Mouse (Mus musculus): ENCODE measurements around the gene Timm23. TPM values are rescaled to one million over a fixed set of nuclear protein-coding genes. Genes with fewer than 3 reads are reported as not detected.
"Not testable (repeated sequence)": the region's sequence is repeated elsewhere in the genome, so short reads cannot be mapped to it uniquely, and the experiment has no call there.

The Timm23 gene
- 10 to 100 TPM; 74.0 to 78.7 TPM for total RNA-seq (2021)
- long read RNA-seq, experiment 1, transcript Timm23-201 (7 exons, 1,173 nt): major isoform, 82 of 87 reads
- long read RNA-seq, experiment 1, partial matches to known transcripts: 1 of 87 reads
- long read RNA-seq, experiment 1, other reads (novel, unspliced or antisense): 3 of 87 reads
- long read RNA-seq, experiment 2, transcript Timm23-201 (7 exons, 1,173 nt): major isoform, 129 of 134 reads
- long read RNA-seq, experiment 2, partial matches to known transcripts: 0 of 134 reads
- long read RNA-seq, experiment 2, other reads (novel, unspliced or antisense): 3 of 134 reads

GRCm38 (mm10) chr14:32201791-32202451 lies at the start of gene Timm23, which contains the start of gene Parg:
Gene Timm23 (minus strand): TSS chr14:32201898.
Gene Parg (plus strand): TSS chr14:32201949.
- no peak for TF ChIP-seq CTCF (conservative IDR thresholded peaks at IDR 0.05)
- peak; percentile 87 to 89 for DNase-seq (ENCODE audit: low spot score in 2 of 2)
- Histone ChIP-seq H3K4me3 (peak within 1 kb of the TSS; percentile 91), H3K27ac (peak within 1 kb of the TSS; percentile 90)

GRCm38 (mm10) chr14:32249616-32250015 lies 47.9 kb upstream of the Timm23 start:
- no peak for DNase-seq (ENCODE audit: low spot score in 2 of 2)
- no peak overlapping the region for H3K27ac ChIP-seq
- no peak for TF ChIP-seq CTCF (conservative IDR thresholded peaks at IDR 0.05)
- no peak overlapping the region for H3K4me3 ChIP-seq

GRCm38 (mm10) chr14:32246019-32246418 lies 44.3 kb upstream of the Timm23 start:
- Histone ChIP-seq H3K27ac (no peak overlapping the region), H3K4me3 (no peak overlapping the region)
- no peak for DNase-seq (ENCODE audit: low spot score in 2 of 2)
- no peak for TF ChIP-seq CTCF (conservative IDR thresholded peaks at IDR 0.05)

GRCm38 (mm10) chr14:32242401-32242800 lies 40.7 kb upstream of the Timm23 start:
- DNase-seq (ENCODE audit: low spot score in 2 of 2): peak; percentile 44 to 61
- TF ChIP-seq CTCF (conservative IDR thresholded peaks at IDR 0.05): peak; percentile 67
- Histone ChIP-seq H3K4me3 (no peak overlapping the region), H3K27ac (peak overlapping the region; percentile 29)

DNA sequence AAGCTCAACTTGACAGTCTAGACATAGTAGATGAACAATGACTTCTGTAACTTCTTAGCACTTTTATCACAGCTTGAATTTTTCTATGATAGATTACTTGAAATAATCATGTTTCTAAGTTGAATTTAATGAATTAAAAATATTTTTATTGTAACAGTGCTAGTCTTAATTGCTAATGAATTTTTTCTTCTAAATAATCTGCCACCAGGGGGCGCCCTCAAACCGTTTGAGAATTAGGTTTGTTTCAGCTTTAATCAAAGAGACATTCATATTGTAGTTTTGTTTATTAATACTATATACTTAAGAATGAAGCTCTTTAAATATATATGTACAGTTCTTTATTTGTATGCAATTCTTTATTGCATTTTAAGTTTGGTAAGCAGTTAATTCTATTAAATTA lies 27.3 kb upstream of the Timm23 start:
- TF ChIP-seq CTCF (conservative IDR thresholded peaks at IDR 0.05): peak; percentile 95
- DNase-seq (ENCODE audit: low spot score in 2 of 2): peak; percentile 47 to 81
- no peak overlapping the region for H3K27ac ChIP-seq
- no peak overlapping the region for H3K4me3 ChIP-seq

- no peak for TF ChIP-seq CTCF (conservative IDR thresholded peaks at IDR 0.05)
- no peak overlapping the region for H3K4me3 ChIP-seq
- no peak overlapping the region for H3K27ac ChIP-seq
- no peak for DNase-seq (ENCODE audit: low spot score in 2 of 2)
Measured at GRCm38 (mm10) chr14:32226601-32227000, 24.9 kb upstream of the Timm23 start.

DNA sequence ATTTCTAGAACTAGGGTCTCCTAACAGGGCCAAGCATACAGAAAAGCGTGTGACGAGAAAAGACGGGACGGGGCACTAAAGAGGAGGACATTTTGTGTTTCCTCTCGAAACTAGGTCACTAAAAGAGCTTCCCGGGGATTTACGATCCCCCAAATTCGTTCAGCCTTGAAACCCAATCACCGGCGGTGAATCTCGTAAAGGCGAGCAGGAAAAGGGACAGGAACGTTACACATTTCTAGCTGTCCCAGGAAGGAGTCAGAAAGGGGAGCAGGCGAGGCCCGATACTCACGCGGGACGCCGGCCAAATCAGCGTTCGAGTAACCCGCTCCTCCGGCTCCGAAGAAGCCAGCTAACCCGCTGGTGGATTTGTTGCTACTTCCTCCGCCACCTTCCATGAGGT lies 344 bp downstream of the Timm23 start:
- peak overlapping the region; percentile 91 for H3K4me3 ChIP-seq
- no peak for TF ChIP-seq CTCF (conservative IDR thresholded peaks at IDR 0.05)
- peak in 1 of 2 experiments; percentile 3 for DNase-seq (ENCODE audit: low spot score in 2 of 2)
- peak overlapping the region; percentile 90 for H3K27ac ChIP-seq

DNA sequence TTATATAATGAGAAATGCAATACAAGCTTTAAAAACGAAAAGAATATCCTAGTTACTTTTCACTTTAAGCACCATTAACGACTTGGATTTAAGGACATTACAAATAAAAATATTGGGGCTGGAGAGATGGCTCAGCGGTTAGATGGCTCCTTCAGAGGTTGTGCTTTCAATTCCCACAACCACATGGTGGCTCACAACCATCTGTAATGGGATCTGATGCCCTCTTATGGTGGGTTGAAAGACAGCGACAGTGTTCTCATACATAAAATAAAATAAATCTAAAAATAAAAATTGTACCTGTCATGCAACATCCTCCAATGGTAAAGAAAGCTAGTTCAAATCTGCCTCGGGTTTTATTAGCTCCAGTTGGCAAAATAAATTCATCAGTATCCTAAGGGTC lies 8.1 kb downstream of the Timm23 start:
- DNase-seq (ENCODE audit: low spot score in 2 of 2); H3K27ac ChIP-seq; H3K4me3 ChIP-seq: not testable (repeated sequence)
- TF ChIP-seq CTCF (conservative IDR thresholded peaks at IDR 0.05): peak; percentile 54

DNA sequence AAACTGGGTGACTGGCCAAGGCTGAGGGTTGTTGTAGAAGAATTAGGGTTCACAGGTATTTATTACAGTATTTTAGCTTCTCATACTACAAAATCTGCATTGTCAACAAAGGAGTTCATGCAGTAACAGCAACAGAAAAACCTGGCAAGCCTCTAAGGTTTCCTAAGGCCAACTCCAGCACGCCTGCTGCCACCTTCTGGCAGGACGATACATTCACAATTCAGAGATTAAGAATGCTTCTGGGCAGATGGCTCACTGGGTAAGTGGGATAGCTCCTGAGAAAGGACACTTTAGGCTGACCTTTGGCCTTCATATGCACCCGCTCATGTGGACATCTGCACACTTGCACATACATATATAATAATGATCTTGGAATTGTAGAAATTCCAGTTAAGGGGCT lies 9.3 kb downstream of the Timm23 start:
- peak; percentile 84 for TF ChIP-seq CTCF (conservative IDR thresholded peaks at IDR 0.05)
- peak; percentile 33 to 59 for DNase-seq (ENCODE audit: low spot score in 2 of 2)
- Histone ChIP-seq H3K27ac (no peak overlapping the region), H3K4me3 (no peak overlapping the region)

DNA sequence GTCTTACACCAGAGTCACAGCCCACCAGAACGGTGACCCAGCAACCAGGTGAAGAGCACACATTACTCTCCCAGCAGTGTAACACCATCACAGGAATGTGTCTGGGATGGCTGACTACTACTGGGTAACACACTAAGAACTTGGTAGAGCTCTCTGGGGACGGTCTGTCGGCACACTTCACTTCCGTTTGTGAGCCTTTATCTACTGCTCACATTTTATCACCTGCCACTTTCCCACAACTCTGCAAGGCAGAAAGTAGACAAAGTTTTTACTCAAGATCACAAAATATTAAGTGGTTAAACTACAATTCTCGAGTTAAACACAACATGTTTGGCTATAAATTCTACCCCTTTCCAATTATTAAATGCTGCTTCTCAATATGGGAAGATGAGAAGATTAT lies 9.8 kb downstream of the Timm23 start:
- no peak for TF ChIP-seq CTCF (conservative IDR thresholded peaks at IDR 0.05)
- Histone ChIP-seq H3K27ac (no peak overlapping the region), H3K4me3 (no peak overlapping the region)
- no peak for DNase-seq (ENCODE audit: low spot score in 2 of 2)

GRCm38 (mm10) chr14:32190627-32191391 lies 10.9 kb downstream of the Timm23 start:
- Histone ChIP-seq H3K27ac (no peak overlapping the region), H3K4me3 (no peak overlapping the region)
- no peak for DNase-seq (ENCODE audit: low spot score in 2 of 2)
- TF ChIP-seq CTCF (conservative IDR thresholded peaks at IDR 0.05): no peak

DNA sequence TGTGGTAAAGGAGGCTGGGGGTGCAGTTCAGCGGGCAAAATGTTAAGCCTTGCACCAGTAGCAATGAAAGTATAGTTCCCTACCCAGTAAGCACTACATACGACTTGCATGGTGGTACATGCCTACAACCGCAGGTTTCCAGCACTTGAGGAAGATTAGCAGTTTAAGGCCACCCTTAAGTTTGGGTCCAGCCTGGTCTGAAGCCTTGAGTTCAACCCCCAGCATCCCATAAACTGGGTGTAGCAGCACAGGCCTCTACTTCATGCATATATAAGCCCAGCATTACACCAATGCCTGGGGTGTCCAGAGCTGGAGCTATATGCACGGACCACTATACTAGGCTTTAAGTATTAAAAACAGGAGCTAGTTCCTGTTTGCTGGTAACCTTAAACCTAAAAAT lies 17.9 kb downstream of the Timm23 start:
- TF ChIP-seq CTCF (conservative IDR thresholded peaks at IDR 0.05): no peak
- no peak overlapping the region for H3K27ac ChIP-seq
- H3K4me3 ChIP-seq: no peak overlapping the region
- no peak for DNase-seq (ENCODE audit: low spot score in 2 of 2)

- no peak for DNase-seq (ENCODE audit: low spot score in 2 of 2)
- Histone ChIP-seq H3K27ac (no peak overlapping the region), H3K4me3 (no peak overlapping the region)
- no peak for TF ChIP-seq CTCF (conservative IDR thresholded peaks at IDR 0.05)
Measured at GRCm38 (mm10) chr14:32180861-32181260, 20.8 kb downstream of the Timm23 start.

All from layer of hippocampus, adult 2 months (tissue).